Mouse (Mus musculus) cerebellum, adult 9-10 months (tissue): ENCODE measurements around the gene Ly6g6d.
A peak's percentile ranks its signal among the peaks of the same experiment; 100 is the strongest.
"Not testable (repeated sequence)": the region's sequence is repeated elsewhere in the genome, so short reads cannot be mapped to it uniquely, and the experiment has no call there.

Experiments
- DNase-seq: peaks from one replicate; pipeline ENCODE4 v3.0.0; 2022

Ly6g6d gene

GRCm38 (mm10) chr17:35077786-35078233, at the start of gene Ly6g6d:
TSS of gene Ly6g6d (minus strand) at chr17:35078065.
- no peak for DNase-seq

GRCm38 (mm10) chr17:35127017-35127416, 49.2 kb upstream of the Ly6g6d start:
- DNase-seq: no peak

- no peak for DNase-seq
Measured at GRCm38 (mm10) chr17:35126206-35126611, 48.3 kb upstream of the Ly6g6d start, which contains the start of gene D17H6S53E. TSS of gene D17H6S53E (plus strand) at chr17:35126373.

- DNase-seq: no peak
Measured at GRCm38 (mm10) chr17:35125578-35125977, 47.7 kb upstream of the Ly6g6d start.

- DNase-seq: no peak
Measured at GRCm38 (mm10) chr17:35125081-35125480, 47.2 kb upstream of the Ly6g6d start.

GRCm38 (mm10) chr17:35124261-35124896, 46.5 kb upstream of the Ly6g6d start:
- DNase-seq: not testable (repeated sequence)

- not testable (repeated sequence) for DNase-seq
Measured at GRCm38 (mm10) chr17:35123287-35123686, 45.4 kb upstream of the Ly6g6d start.

- peak; percentile 90 for DNase-seq
Measured at GRCm38 (mm10) chr17:35121871-35122303, 44.0 kb upstream of the Ly6g6d start, which contains the start of gene Csnk2b. TSS of gene Csnk2b (minus strand) at chr17:35122053.

- peak; percentile 99 for DNase-seq
Measured at GRCm38 (mm10) chr17:35121143-35121799, 43.4 kb upstream of the Ly6g6d start, which contains the start of gene Gpank1. TSS of gene Gpank1 (plus strand) at chr17:35121455.

- peak; percentile 74 for DNase-seq
Measured at GRCm38 (mm10) chr17:35120745-35121142, 42.9 kb upstream of the Ly6g6d start.

- DNase-seq: no peak
Measured at GRCm38 (mm10) chr17:35115046-35116019, 37.5 kb upstream of the Ly6g6d start, which contains the start of gene Ly6g5b. TSS of gene Ly6g5b (minus strand) at chr17:35115428.

- DNase-seq: no peak
Measured at GRCm38 (mm10) chr17:35111774-35112173, 33.9 kb upstream of the Ly6g6d start.

- DNase-seq: peak; percentile 76
Measured at GRCm38 (mm10) chr17:35108097-35108496, 30.2 kb upstream of the Ly6g6d start, which contains the start of gene Ly6g5c. TSS of gene Ly6g5c (plus strand) at chr17:35108279.

GRCm38 (mm10) chr17:35106522-35106921, 28.7 kb upstream of the Ly6g6d start:
- no peak for DNase-seq

- peak; percentile 80 for DNase-seq
Measured at GRCm38 (mm10) chr17:35105740-35106389, 28.0 kb upstream of the Ly6g6d start.

GRCm38 (mm10) chr17:35104754-35105153, 26.9 kb upstream of the Ly6g6d start:
- no peak for DNase-seq

- no peak for DNase-seq
Measured at GRCm38 (mm10) chr17:35104079-35104478, 26.2 kb upstream of the Ly6g6d start.

GRCm38 (mm10) chr17:35103221-35103690, 25.4 kb upstream of the Ly6g6d start:
- DNase-seq: no peak

- no peak for DNase-seq
Measured at GRCm38 (mm10) chr17:35102299-35102698, 24.4 kb upstream of the Ly6g6d start.

- no peak for DNase-seq
Measured at GRCm38 (mm10) chr17:35101161-35101560, 23.3 kb upstream of the Ly6g6d start.

GRCm38 (mm10) chr17:35100196-35100765, 22.4 kb upstream of the Ly6g6d start:
- no peak for DNase-seq
